Mouse (Mus musculus): ENCODE measurements at regions not wholly inside any gene's neighbourhood (a gene's known extent, or its start where the extent isn't known, plus 50 kb on each side); places are given as distances from the start of the nearest gene placed in this dataset.

DNA sequence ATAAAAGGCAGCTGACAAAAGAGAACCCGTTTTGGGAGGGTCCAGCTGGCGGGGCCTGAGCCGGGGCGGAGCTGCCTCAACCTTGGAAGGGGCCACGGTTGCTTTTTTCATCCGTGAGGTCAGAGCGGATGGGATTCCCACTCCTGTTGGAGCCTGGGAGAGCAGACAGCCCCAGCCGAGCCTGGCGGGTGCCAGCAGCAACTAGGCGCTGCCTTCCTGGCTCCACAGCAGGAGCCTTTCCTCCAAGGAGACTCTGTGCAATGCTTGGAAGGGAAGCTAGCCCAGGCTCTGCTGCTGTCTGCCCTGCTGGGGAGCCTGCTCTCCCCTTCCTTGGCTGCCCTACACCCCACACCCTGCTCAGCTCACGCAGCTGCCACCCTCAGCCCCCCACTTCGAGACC, 161.1 kb upstream of the Sox9 start:
- TF ChIP-seq EP300 (optimal IDR thresholded peaks at IDR 0.05) (no peak), CTCF (IDR thresholded peaks at IDR 0.05; ENCODE audit: low read depth) (no peak)
